Mouse (Mus musculus) MEL (cell line): ENCODE measurements around the gene Srp72.

Experiments
- CTCF ChIP-seq, 3 experiments: IDR thresholded peaks in 2 of 3; conservative IDR thresholded peaks in 1 of 3; 2 replicates each; pipeline ENCODE4 v1.5.1; 2011 to 2012; ENCODE audit warnings: low read length in 3 of 3, low read depth in 2 of 3, mild to moderate bottlenecking in 2 of 3, improper control_type of control experiment in 1 of 3, inconsistent platforms in 1 of 3, mixed read lengths in 1 of 3, moderate library complexity in 1 of 3; ENCODE audit not compliant: control insufficient read depth in 1 of 3, insufficient read depth in 1 of 3, poor library complexity in 1 of 3, severe bottlenecking in 1 of 3
- GATA1 ChIP-seq: IDR thresholded peaks from 2 replicates; pipeline ENCODE4 v1.6.1; 2011; ENCODE audit warnings: low read depth, low read length, improper control_type of control experiment
- MAFK ChIP-seq: IDR thresholded peaks from 2 replicates; pipeline ENCODE4 v1.6.1; 2011; ENCODE audit warnings: low read depth, mild to moderate bottlenecking, low read length, improper control_type of control experiment, borderline replicate concordance
- POLR2A ChIP-seq, 2 experiments: IDR thresholded peaks; 2 replicates each; pipeline ENCODE4 v1.6.1; 2011 to 2012; ENCODE audit warnings: low read length in 2 of 2, mild to moderate bottlenecking in 2 of 2, control low read depth in 1 of 2, improper control_type of control experiment in 1 of 2, low read depth in 1 of 2, moderate library complexity in 1 of 2; ENCODE audit not compliant: control insufficient read depth in 1 of 2, insufficient read depth in 1 of 2, poor library complexity in 1 of 2

DNA sequence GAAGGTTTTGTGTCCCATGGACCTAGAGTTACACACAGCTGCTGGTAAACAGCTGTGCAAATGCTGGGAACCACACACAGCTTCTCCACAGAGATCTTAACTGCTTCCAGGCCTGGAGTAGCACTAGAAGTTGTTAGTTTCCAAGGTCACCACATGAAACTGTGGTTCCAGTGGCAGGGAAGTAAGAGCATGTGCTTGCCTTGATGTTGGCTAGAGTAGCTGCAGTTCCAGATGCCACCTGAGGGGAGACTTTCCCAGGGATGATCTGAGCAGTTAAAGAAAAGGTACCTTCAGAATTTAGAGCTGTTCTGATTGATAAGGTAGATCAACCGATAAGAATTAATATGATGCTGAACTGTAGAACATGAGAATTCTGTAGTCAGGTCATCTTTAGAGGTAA is 16.5 kb upstream of the Srp72 start:
- TF ChIP-seq GATA1 (no peak), POLR2A (IDR thresholded peaks at IDR 0.05; ENCODE audit: control insufficient read depth in 1 of 2, insufficient read depth in 1 of 2, low read depth in 1 of 2, low read length in 2 of 2, poor library complexity in 1 of 2) (no peak), MAFK (no peak), CTCF (IDR thresholded peaks at IDR 0.05 in 2 of 3, conservative IDR thresholded peaks at IDR 0.05 in 1 of 3; ENCODE audit: control insufficient read depth in 1 of 3, insufficient read depth in 1 of 3, low read depth in 2 of 3, low read length in 3 of 3, poor library complexity in 1 of 3, severe bottlenecking in 1 of 3) (peak in 2 of 3 experiments; percentile 10 to 40; a peak in 2 of 6 replicates)
